Mouse (Mus musculus): ENCODE measurements around the gene Trpm1. TPM values are rescaled to one million over a fixed set of nuclear protein-coding genes. Genes with fewer than 3 reads are reported as not detected.
"Not testable (repeated sequence)": the region's sequence is repeated elsewhere in the genome, so short reads cannot be mapped to it uniquely, and the experiment has no call there.

Gene Trpm1
- polyA plus RNA-seq (2015; fragmentation: Nextera tagmentation; extraction: Ambion mirVana): 0.47 and 0.49 TPM in 2 replicates

- no peak for ATAC-seq
- peaks cover 12% of the 10 kb centered on the region for H3K4me1 ChIP-seq (replicated peaks)
- no peaks in the 10 kb centered on the region for H3K36me3 ChIP-seq
- H3K9ac ChIP-seq (replicated peaks): no peak within 1 kb of the TSS
- WGBS: 76% methylated on average over 2 of the region's 2 CpGs
- H3K4me3 ChIP-seq (replicated peaks): no peak within 1 kb of the TSS
- H3K27me3 ChIP-seq: no peaks in the 10 kb centered on the region
- H3K9me3 ChIP-seq: no peaks in the 10 kb centered on the region
- H3K27ac ChIP-seq: no peak within 1 kb of the TSS
- H3K4me2 ChIP-seq (replicated peaks): no peak within 1 kb of the TSS
Measured at GRCm38 (mm10) chr7:64153535-64153934, at the start of gene Trpm1. Gene Trpm1, plus strand, starts transcription at chr7:64153835.

GRCm38 (mm10) chr7:64122131-64122715 lies 31.4 kb upstream of the Trpm1 start:
- Histone ChIP-seq H3K4me1 (replicated peaks) (no peaks in the 10 kb centered on the region), H3K9ac (replicated peaks) (no peak overlapping the region), H3K4me2 (replicated peaks) (no peak overlapping the region), H3K9me3 (no peaks in the 10 kb centered on the region), H3K27me3 (no peaks in the 10 kb centered on the region), H3K36me3 (no peaks in the 10 kb centered on the region), H3K27ac (no peak overlapping the region), H3K4me3 (replicated peaks) (no peak overlapping the region)
- ATAC-seq: no peak
- WGBS: 88% methylated on average over 9 of the region's 9 CpGs

- H3K4me2 ChIP-seq (replicated peaks): no peak overlapping the region
- H3K27ac ChIP-seq: no peak overlapping the region
- no peaks in the 10 kb centered on the region for H3K9me3 ChIP-seq
- H3K27me3 ChIP-seq: no peaks in the 10 kb centered on the region
- ATAC-seq: no peak
- H3K4me1 ChIP-seq (replicated peaks): no peaks in the 10 kb centered on the region
- no peak overlapping the region for H3K9ac ChIP-seq (replicated peaks)
- no peak overlapping the region for H3K4me3 ChIP-seq (replicated peaks)
- 83% methylated on average over 4 of the region's 4 CpGs for WGBS
- no peaks in the 10 kb centered on the region for H3K36me3 ChIP-seq
Measured at GRCm38 (mm10) chr7:64123721-64124120, 29.9 kb upstream of the Trpm1 start.

GRCm38 (mm10) chr7:64125994-64126393 lies 27.6 kb upstream of the Trpm1 start:
- H3K27ac ChIP-seq; H3K4me3 ChIP-seq (replicated peaks); H3K27me3 ChIP-seq; H3K9ac ChIP-seq (replicated peaks); H3K4me1 ChIP-seq (replicated peaks); ATAC-seq; H3K4me2 ChIP-seq (replicated peaks); H3K9me3 ChIP-seq; H3K36me3 ChIP-seq: not testable (repeated sequence)
- WGBS: 93% methylated on average over 9 of the region's 9 CpGs

- Histone ChIP-seq H3K27me3 (no peaks in the 10 kb centered on the region), H3K36me3 (no peaks in the 10 kb centered on the region), H3K27ac (no peak overlapping the region), H3K4me2 (replicated peaks) (no peak overlapping the region), H3K4me3 (replicated peaks) (no peak overlapping the region), H3K9ac (replicated peaks) (no peak overlapping the region), H3K9me3 (no peaks in the 10 kb centered on the region), H3K4me1 (replicated peaks) (no peaks in the 10 kb centered on the region)
- WGBS: 87% methylated on average over 2 of the region's 2 CpGs
- ATAC-seq: no peak
Measured at GRCm38 (mm10) chr7:64139866-64140265, 13.8 kb upstream of the Trpm1 start.

- no peak for ATAC-seq
- no peaks in the 10 kb centered on the region for H3K36me3 ChIP-seq
- no peak overlapping the region for H3K4me2 ChIP-seq (replicated peaks)
- H3K4me1 ChIP-seq (replicated peaks): no peaks in the 10 kb centered on the region
- H3K9ac ChIP-seq (replicated peaks): no peak overlapping the region
- no peaks in the 10 kb centered on the region for H3K9me3 ChIP-seq
- H3K4me3 ChIP-seq (replicated peaks): no peak overlapping the region
- no peaks in the 10 kb centered on the region for H3K27me3 ChIP-seq
- 93% methylated on average over 19 of the region's 19 CpGs for WGBS
- H3K27ac ChIP-seq: no peak overlapping the region
Measured at GRCm38 (mm10) chr7:64141301-64142032, 12.2 kb upstream of the Trpm1 start.

GRCm38 (mm10) chr7:64149337-64149736 lies 4.3 kb upstream of the Trpm1 start:
- WGBS: 81% methylated on average over 2 of the region's 2 CpGs
- Histone ChIP-seq H3K27me3 (no peaks in the 10 kb centered on the region), H3K27ac (no peak overlapping the region), H3K36me3 (no peaks in the 10 kb centered on the region), H3K9me3 (no peaks in the 10 kb centered on the region), H3K4me2 (replicated peaks) (no peak overlapping the region), H3K4me1 (replicated peaks) (no peaks in the 10 kb centered on the region), H3K4me3 (replicated peaks) (no peak overlapping the region), H3K9ac (replicated peaks) (no peak overlapping the region)
- no peak for ATAC-seq

- no peak overlapping the region for H3K4me2 ChIP-seq (replicated peaks)
- H3K4me3 ChIP-seq (replicated peaks): no peak overlapping the region
- H3K27me3 ChIP-seq: no peaks in the 10 kb centered on the region
- H3K27ac ChIP-seq: no peak overlapping the region
- H3K36me3 ChIP-seq: no peaks in the 10 kb centered on the region
- H3K4me1 ChIP-seq (replicated peaks): no peaks in the 10 kb centered on the region
- H3K9me3 ChIP-seq: no peaks in the 10 kb centered on the region
- no peak overlapping the region for H3K9ac ChIP-seq (replicated peaks)
- WGBS: 40% methylated on average over 2 of the region's 2 CpGs
- ATAC-seq: no peak
Measured at GRCm38 (mm10) chr7:64149747-64150146, 3.9 kb upstream of the Trpm1 start.

GRCm38 (mm10) chr7:64150436-64151080 lies 3.1 kb upstream of the Trpm1 start:
- Histone ChIP-seq H3K27ac (no peak overlapping the region), H3K9me3 (no peaks in the 10 kb centered on the region), H3K36me3 (no peaks in the 10 kb centered on the region), H3K27me3 (no peaks in the 10 kb centered on the region), H3K4me3 (replicated peaks) (no peak overlapping the region), H3K9ac (replicated peaks) (no peak overlapping the region), H3K4me1 (replicated peaks) (peaks cover 5% of the 10 kb centered on the region), H3K4me2 (replicated peaks) (no peak overlapping the region)
- WGBS: 74% methylated on average over 6 of the region's 6 CpGs
- ATAC-seq: no peak

- no peak overlapping the region for H3K27ac ChIP-seq
- H3K9me3 ChIP-seq: no peaks in the 10 kb centered on the region
- H3K4me1 ChIP-seq (replicated peaks): peaks cover 26% of the 10 kb centered on the region
- no peaks in the 10 kb centered on the region for H3K27me3 ChIP-seq
- H3K4me3 ChIP-seq (replicated peaks): 0 out of 2 replicates have a peak overlapping the region, but pooled peaks have one; percentile 8
- peak overlapping the region; percentile 42 for H3K4me2 ChIP-seq (replicated peaks)
- WGBS: 77% methylated on average over 4 of the region's 4 CpGs
- 0 out of 2 replicates have a peak, but pooled peaks have one; percentile 19 for ATAC-seq
- no peaks in the 10 kb centered on the region for H3K36me3 ChIP-seq
- no peak overlapping the region for H3K9ac ChIP-seq (replicated peaks)
Measured at GRCm38 (mm10) chr7:64155226-64155625, 1.6 kb downstream of the Trpm1 start.

- H3K4me3 ChIP-seq (replicated peaks): 0 out of 2 replicates have a peak overlapping the region, but pooled peaks have one; percentile 8
- WGBS: 13% methylated on average over 10 of the region's 10 CpGs
- H3K36me3 ChIP-seq: no peaks in the 10 kb centered on the region
- H3K9ac ChIP-seq (replicated peaks): no peak overlapping the region
- ATAC-seq: peak; percentile 87
- H3K4me2 ChIP-seq (replicated peaks): peak overlapping the region; percentile 42
- no peaks in the 10 kb centered on the region for H3K27me3 ChIP-seq
- peaks cover 26% of the 10 kb centered on the region for H3K4me1 ChIP-seq (replicated peaks)
- H3K9me3 ChIP-seq: no peaks in the 10 kb centered on the region
- no peak overlapping the region for H3K27ac ChIP-seq
Measured at GRCm38 (mm10) chr7:64155687-64156086, 2.1 kb downstream of the Trpm1 start.

- Histone ChIP-seq H3K27me3 (no peaks in the 10 kb centered on the region), H3K27ac (no peak overlapping the region), H3K36me3 (no peaks in the 10 kb centered on the region), H3K9ac (replicated peaks) (no peak overlapping the region), H3K9me3 (no peaks in the 10 kb centered on the region), H3K4me1 (replicated peaks) (peaks cover 26% of the 10 kb centered on the region), H3K4me3 (replicated peaks) (no peak overlapping the region), H3K4me2 (replicated peaks) (no peak overlapping the region)
- peak; percentile 7; the same call in 1 of the 2 replicates for ATAC-seq
- WGBS: 82% methylated on average over 5 of the region's 5 CpGs
Measured at GRCm38 (mm10) chr7:64156271-64156911, 2.8 kb downstream of the Trpm1 start.

Data from midbrain, embryonic 13.5 days (tissue).